Mouse (Mus musculus) ES-E14 (cell line): ENCODE data around the gene Gm14325.
"Not testable (repeated sequence)": the region's sequence is repeated elsewhere in the genome, so short reads cannot be mapped to it uniquely, and the experiment has no call there.

Source experiments
- CHD2 ChIP-seq: IDR thresholded peaks from 2 replicates; pipeline ENCODE4 v1.6.1; 2014; ENCODE audit warnings: mild to moderate bottlenecking, low read depth, low read length, inconsistent platforms
- HCFC1 ChIP-seq: IDR thresholded peaks from 2 replicates; pipeline ENCODE4 v1.6.1; 2012; ENCODE audit warnings: low read length, inconsistent platforms, borderline replicate concordance; ENCODE audit not compliant: insufficient read depth
- MAFK ChIP-seq: IDR thresholded peaks from 2 replicates; pipeline ENCODE4 v1.6.1; 2014; ENCODE audit warnings: mild to moderate bottlenecking, low read depth, low read length, inconsistent platforms; ENCODE audit not compliant: insufficient read depth
- ZC3H11A ChIP-seq: IDR thresholded peaks from 2 replicates; pipeline ENCODE4 v1.6.1; 2012; ENCODE audit warnings: low read depth, mild to moderate bottlenecking, inconsistent platforms, low read length, borderline replicate concordance
- ZNF384 ChIP-seq: IDR thresholded peaks from 2 replicates; pipeline ENCODE4 v1.6.1; 2012; ENCODE audit warnings: low read depth, low read length, inconsistent platforms

GRCm38 (mm10) chr2:177806170-177806569 is 34.0 kb downstream of the Gm14325 start:
- not testable (repeated sequence) for TF ChIP-seq MAFK, ZC3H11A, CHD2, HCFC1, ZNF384
